Mouse (Mus musculus) heart, postnatal 0 days (tissue): Measurements from ENCODE around the gene Eps8. TPM values are rescaled to one million over a fixed set of nuclear protein-coding genes. Genes with fewer than 3 reads are reported as not detected.

Source experiments
- ATAC-seq: fragments of 200-750 bp; cut with Nextera tagmentation; 2 replicates; pipeline ENCODE4 v1.8.0; 2017; ENCODE audit warnings: low read depth, moderate number of reproducible peaks, moderate library complexity; ENCODE audit not compliant: insufficient read depth
- DNase-seq: peaks from one replicate; pipeline ENCODE4 v3.0.0-alpha.2; 2016; ENCODE audit warnings: low spot score
- H3K27ac ChIP-seq: fragments of 300-500 bp; sonication (generic); 2 replicates; pipeline ENCODE4 v1.5.1; 2014; ENCODE audit warnings: low read depth, mild to moderate bottlenecking
- H3K27me3 ChIP-seq: fragments of 300-500 bp; sonication (generic); 2 replicates; pipeline ENCODE4 v1.6.1; 2014; ENCODE audit warnings: low read length, mixed read lengths; ENCODE audit not compliant: control insufficient read depth, insufficient read depth
- H3K36me3 ChIP-seq: fragments of 300-500 bp; sonication (generic); replicated peaks from 2 replicates; pipeline ENCODE4 v1.6.1; 2014; ENCODE audit warnings: low read length, mixed read lengths; ENCODE audit not compliant: control insufficient read depth, insufficient read depth
- H3K4me1 ChIP-seq: fragments of 300-500 bp; sonication (generic); 2 replicates; pipeline ENCODE4 v1.6.1; 2014; ENCODE audit warnings: antibody characterized with exemption; ENCODE audit not compliant: control insufficient read depth, insufficient read depth
- H3K4me2 ChIP-seq: fragments of 300-500 bp; sonication (generic); 2 replicates; pipeline ENCODE4 v1.6.1; 2014; ENCODE audit warnings: low read depth, mild to moderate bottlenecking, low read length, moderate library complexity
- H3K4me3 ChIP-seq: fragments of 300-500 bp; sonication (generic); 2 replicates; pipeline ENCODE4 v1.5.1; 2014; ENCODE audit warnings: low read depth, low read length
- H3K9ac ChIP-seq: fragments of 300-500 bp; sonication (generic); replicated peaks from 2 replicates; pipeline ENCODE4 v1.6.1; 2014; ENCODE audit warnings: low read depth, low read length, mixed read lengths
- H3K9me3 ChIP-seq: fragments of 300-500 bp; sonication (generic); replicated peaks from 2 replicates; pipeline ENCODE4 v1.6.1; 2016; ENCODE audit warnings: low read length; ENCODE audit not compliant: control insufficient read depth
- CTCF ChIP-seq: IDR thresholded peaks from 2 replicates; pipeline ENCODE4 v1.5.1; 2016; ENCODE audit warnings: antibody characterized with exemption, control low read depth, low read depth
- EP300 ChIP-seq: IDR thresholded peaks from 2 replicates; pipeline ENCODE4 v1.6.1; 2016; ENCODE audit warnings: antibody characterized with exemption, low read depth
- WGBS: fragments of 180-500 bp; shearing (Covaris S2); extraction: QIAGEN DNeasy Blood & Tissue Kit; methylation state at CpG from one replicate; pipeline ENCODE4 v1.1.7; 2014; 5-methylcytosine and 5-hydroxymethylcytosine counted together
- polyA plus RNA-seq: library from polyadenylated mRNA; unstranded; fragments of >200 nt; fragmentation: Nextera tagmentation; extraction: Ambion mirVana; gene quantifications from 2 replicates; pipeline ENCODE4 v1.2.1, GENCODE M21; 2015
- total RNA-seq: library from RNA; depleted of rRNA; stranded (reverse); fragments of >200 nt; gene quantifications from 2 replicates; pipeline ENCODE4 v1.2.3, GENCODE M21; 2014; ENCODE audit warnings: low replicate concordance

Eps8 gene
- total and polyA plus RNA-seq, 2 experiments from 2014 or later: 15.1 to 24.4 TPM

DNA sequence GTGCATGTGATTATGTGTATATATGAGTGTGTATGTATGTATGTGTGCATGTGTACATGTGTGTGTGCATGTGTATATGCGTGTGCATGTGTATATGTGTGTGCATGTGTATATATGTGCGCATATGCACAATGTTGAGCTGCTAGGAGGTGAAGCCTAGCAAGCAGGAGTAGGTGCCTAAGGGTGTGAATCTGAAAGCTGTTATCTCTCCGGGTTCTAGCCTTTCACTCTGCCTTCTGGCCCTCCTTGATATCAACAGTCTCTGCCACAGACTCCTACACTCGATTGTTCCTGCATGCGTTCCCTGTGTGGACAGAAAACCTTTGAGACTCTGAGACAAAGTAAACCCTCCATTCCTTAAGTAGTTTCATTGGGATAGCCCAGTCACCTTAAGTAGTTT lies 98.0 kb downstream of the Eps8 start:
- Histone ChIP-seq H3K9me3 (no peaks in the 10 kb centered on the region), H3K27me3 (no peaks in the 10 kb centered on the region), H3K4me1 (peaks cover 30% of the 10 kb centered on the region), H3K4me2 (no peak overlapping the region), H3K36me3 (no peaks in the 10 kb centered on the region), H3K27ac (no peak overlapping the region), H3K9ac (no peak overlapping the region), H3K4me3 (no peak overlapping the region)
- TF ChIP-seq CTCF (no peak), EP300 (no peak)
- 80% methylated on average over 5 of the region's 5 CpGs for WGBS
- no peak for DNase-seq
- ATAC-seq: no peak

DNA sequence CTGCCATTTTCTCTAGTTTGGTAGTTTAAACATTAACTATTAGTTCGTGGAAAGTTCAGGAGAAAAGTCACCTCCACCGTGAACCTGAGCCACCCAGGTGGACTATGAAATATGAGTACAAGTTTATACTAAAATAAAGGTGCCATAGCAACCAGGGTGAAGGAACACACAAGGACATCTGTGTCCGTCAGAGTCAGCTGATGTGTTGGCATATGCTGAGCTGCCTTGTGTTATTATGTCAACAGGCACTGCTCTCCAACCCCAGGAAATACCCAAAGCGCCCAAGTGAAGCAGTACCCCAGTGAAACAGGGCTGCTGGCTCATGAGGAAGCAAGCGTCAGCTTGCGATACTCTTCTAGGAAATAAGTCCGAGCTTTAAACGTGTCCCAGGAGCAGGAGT lies 104.5 kb downstream of the Eps8 start:
- no peak overlapping the region for H3K27ac ChIP-seq
- H3K4me3 ChIP-seq: no peak overlapping the region
- ATAC-seq (peak; percentile 69), DNase-seq (peak; percentile 61)
- no peak for TF ChIP-seq CTCF
- no peak for TF ChIP-seq EP300
- H3K4me2 ChIP-seq: no peak overlapping the region
- no peaks in the 10 kb centered on the region for H3K27me3 ChIP-seq
- H3K9ac ChIP-seq: no peak overlapping the region
- no peaks in the 10 kb centered on the region for H3K36me3 ChIP-seq
- H3K4me1 ChIP-seq: peaks cover 15% of the 10 kb centered on the region; the same call in 1 of the 2 replicates
- no peaks in the 10 kb centered on the region for H3K9me3 ChIP-seq
- WGBS: 59% methylated on average over 8 of the region's 8 CpGs

DNA sequence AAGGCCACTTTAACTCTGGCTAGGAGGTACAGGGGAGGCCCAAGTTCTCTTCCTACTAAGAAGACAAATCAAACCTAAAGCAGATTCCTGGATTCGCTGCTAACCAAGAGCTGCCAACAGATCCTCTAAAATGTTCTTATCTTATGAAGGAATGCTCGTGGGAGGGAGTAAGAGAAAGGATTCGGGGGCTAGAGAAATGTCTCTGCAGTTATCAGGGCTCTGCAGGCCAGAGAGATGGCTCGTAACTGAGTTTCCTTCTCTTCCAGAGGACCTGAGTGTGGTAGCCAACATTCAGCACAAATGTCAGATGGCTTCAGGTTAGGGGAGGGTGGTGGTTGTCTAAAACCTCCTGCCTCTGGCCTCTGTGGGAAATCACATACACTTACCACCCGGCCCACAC lies 106.1 kb downstream of the Eps8 start:
- no peak for ATAC-seq
- no peak overlapping the region for H3K9ac ChIP-seq
- WGBS: 37% methylated on average over 5 of the region's 5 CpGs

DNA sequence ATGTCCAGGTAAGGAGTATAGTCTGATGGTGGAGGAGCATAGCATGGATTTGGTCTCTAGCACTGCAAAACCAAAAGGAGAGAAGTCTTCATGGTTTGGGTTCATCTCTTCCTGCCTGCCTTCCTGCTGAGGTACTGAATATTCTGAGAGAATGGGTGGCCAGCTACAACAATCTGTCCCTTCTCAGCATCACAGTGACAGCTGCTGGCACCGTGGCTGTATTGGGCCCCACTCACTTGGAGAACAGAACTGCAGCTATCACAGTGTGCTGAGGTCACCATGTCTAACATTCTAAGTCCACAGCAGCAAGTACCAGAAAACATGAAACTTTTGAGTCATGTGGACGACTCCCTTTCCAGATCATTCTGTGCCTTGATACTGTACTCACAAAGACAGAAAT lies 107.1 kb downstream of the Eps8 start:
- H3K4me3 ChIP-seq: no peak overlapping the region
- no peak for DNase-seq
- peaks cover 26% of the 10 kb centered on the region for H3K4me1 ChIP-seq
- no peaks in the 10 kb centered on the region for H3K27me3 ChIP-seq
- no peak overlapping the region for H3K4me2 ChIP-seq
- WGBS: 41% methylated on average over 2 of the region's 2 CpGs
- TF ChIP-seq EP300 (no peak), CTCF (no peak)
- peak overlapping the region; percentile 11; the same call in 1 of the 2 replicates for H3K27ac ChIP-seq
- H3K9me3 ChIP-seq: no peaks in the 10 kb centered on the region
- H3K36me3 ChIP-seq: no peaks in the 10 kb centered on the region
- peak; percentile 54; the same call in 1 of the 2 replicates for ATAC-seq
- H3K9ac ChIP-seq: no peak overlapping the region

More for the DNA sequence above, 106.1 kb downstream of the Eps8 start:
- peaks cover 15% of the 10 kb centered on the region; the same call in 1 of the 2 replicates for H3K4me1 ChIP-seq
- no peaks in the 10 kb centered on the region for H3K9me3 ChIP-seq
- no peak overlapping the region for H3K4me3 ChIP-seq
- H3K4me2 ChIP-seq: no peak overlapping the region
- H3K27ac ChIP-seq: peak overlapping the region; percentile 30; the same call in 1 of the 2 replicates
- TF ChIP-seq CTCF (no peak), EP300 (no peak)
- no peaks in the 10 kb centered on the region for H3K36me3 ChIP-seq
- no peak for DNase-seq
- H3K27me3 ChIP-seq: no peaks in the 10 kb centered on the region

DNA sequence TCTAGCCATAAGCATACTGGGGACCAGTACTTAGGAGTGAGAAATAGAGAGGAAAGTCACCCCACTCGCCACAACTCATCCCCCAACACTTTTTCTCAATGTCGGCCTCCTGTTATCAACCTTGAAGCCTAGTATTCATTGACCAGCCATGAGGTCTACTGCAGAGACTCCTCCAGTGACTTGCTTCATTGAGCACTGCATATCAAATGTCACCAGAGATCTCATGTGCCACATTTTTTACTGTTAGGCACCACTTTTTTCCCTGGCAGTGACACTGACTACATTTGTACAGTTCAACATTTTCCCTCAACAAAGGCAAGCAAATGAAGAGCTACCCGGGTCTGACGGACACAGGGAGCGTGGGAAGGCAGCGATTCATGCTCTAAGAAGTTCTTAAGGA lies 108.6 kb downstream of the Eps8 start:
- peaks cover 26% of the 10 kb centered on the region for H3K4me1 ChIP-seq
- DNase-seq (no peak), ATAC-seq (no peak)
- no peaks in the 10 kb centered on the region for H3K36me3 ChIP-seq
- WGBS: 88% methylated on average over 6 of the region's 6 CpGs
- H3K27me3 ChIP-seq: no peaks in the 10 kb centered on the region
- H3K4me3 ChIP-seq: no peak overlapping the region
- no peak overlapping the region for H3K4me2 ChIP-seq
- H3K9me3 ChIP-seq: no peaks in the 10 kb centered on the region
- TF ChIP-seq EP300: no peak
- no peak for TF ChIP-seq CTCF
- H3K27ac ChIP-seq: no peak overlapping the region
- no peak overlapping the region for H3K9ac ChIP-seq

DNA sequence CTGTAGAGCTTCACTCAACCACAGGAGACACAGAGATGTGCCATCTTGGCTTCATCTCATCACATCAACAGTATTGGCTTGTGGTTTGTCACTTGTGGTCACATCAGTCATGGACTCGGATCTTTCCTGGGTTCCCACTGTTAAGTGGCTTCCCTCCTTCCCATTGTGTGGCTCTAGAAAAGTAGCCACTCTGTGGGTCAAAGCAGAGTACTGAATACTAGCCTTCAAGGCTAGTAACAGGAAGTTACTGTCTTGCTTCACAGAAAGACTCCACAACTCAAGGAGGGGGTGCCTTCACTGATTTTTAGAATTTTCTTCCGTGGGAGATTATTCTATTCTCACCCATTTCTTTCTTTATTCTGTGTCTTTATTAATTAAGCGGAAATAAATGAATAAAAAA lies 109.3 kb downstream of the Eps8 start:
- Histone ChIP-seq H3K27ac (no peak overlapping the region), H3K4me1 (peaks cover 22% of the 10 kb centered on the region), H3K9ac (no peak overlapping the region), H3K36me3 (no peaks in the 10 kb centered on the region), H3K4me3 (no peak overlapping the region), H3K27me3 (no peaks in the 10 kb centered on the region), H3K4me2 (no peak overlapping the region), H3K9me3 (no peaks in the 10 kb centered on the region)
- ATAC-seq: no peak
- TF ChIP-seq EP300: no peak
- TF ChIP-seq CTCF: no peak
- WGBS: 87% methylated on average over 3 of the region's 3 CpGs
- no peak for DNase-seq
